Mouse (Mus musculus): ENCODE measurements around the gene Nrg3.

DNA sequence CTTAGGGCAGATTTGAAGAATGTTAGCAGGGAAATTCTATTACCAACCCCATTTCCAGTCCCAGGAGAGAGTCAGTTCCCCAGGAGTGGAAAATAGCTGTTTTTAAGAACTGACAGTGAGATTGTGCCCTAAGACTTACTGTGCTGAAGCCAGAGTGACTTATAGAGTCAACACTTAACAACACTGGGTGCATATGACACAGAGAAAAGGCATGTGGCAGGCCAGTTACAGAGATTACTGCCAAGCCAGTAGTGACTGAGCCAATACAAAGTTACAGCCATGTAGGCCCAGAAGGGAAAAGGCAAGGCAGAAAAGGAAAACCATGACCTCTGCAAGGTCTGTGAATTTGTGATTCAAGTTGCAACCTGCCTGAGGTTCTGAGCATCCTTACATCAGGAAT is 1098.2 kb downstream of the Nrg3 start:
- TF ChIP-seq POLR2A (IDR thresholded peaks at IDR 0.05; ENCODE audit: low read depth, low read length) (no peak), CTCF (conservative IDR thresholded peaks at IDR 0.05; ENCODE audit: insufficient read depth, insufficient read length, low read depth, low read length) (no peak)

All from kidney, adult 2 months (tissue).